Mouse (Mus musculus) embryonic stem cell, embryonic (primary cell): ENCODE data around the gene Gm20388.

Experiments used
- CTCF ChIA-PET, 4 experiments: fragments of 300-600 bp in 2 of 4; fragments of 350-600 bp in 2 of 4; sonication (Branson Sonifier 250); formaldehyde crosslinking; loops; one replicate each; lab custom pipeline; 2022; ENCODE audit warnings: inconsistent platforms in 2 of 4; lab: Charles Lee
- POLR2A ChIA-PET, 4 experiments: fragments of 300-600 bp in 2 of 4; fragments of 350-600 bp in 2 of 4; sonication (Branson Sonifier 250); formaldehyde crosslinking; loops; one replicate each; lab custom pipeline; 2022; ENCODE audit warnings: antibody characterized with exemption in 4 of 4, inconsistent platforms in 1 of 4; lab: Charles Lee

Gm20388 gene

GRCm38 (mm10) chr8:120736486-120736885, 825.8 kb downstream of the Gm20388 start:
- ChIA-PET CTCF (interaction anchor here in 3 of 4 experiments (0.5 to 1.6 kb wide), 13 partner anchors 9 to 657 kb away, joined by 3 to 8 read pairs (median 3); no protein-coding TSS in a partner anchor), POLR2A (interaction anchor here in 3 of 4 experiments (1.1 to 2.4 kb wide), 12 partner anchors 9 to 147 kb away, joined by 3 to 15 read pairs (median 4); partner anchors contain the start of gene Gins2 (in 1 of the 3))

- CTCF ChIA-PET = interaction anchor here in 3 of 4 experiments (0.6 to 1.6 kb wide), 7 partner anchors 8 to 65 kb away, joined by 3 to 8 read pairs (median 4); no protein-coding TSS in a partner anchor
- POLR2A ChIA-PET = interaction anchor here in 2 of 4 experiments (0.7 to 1.9 kb wide), 9 partner anchors 8 to 72 kb away, joined by 3 to 8 read pairs (median 4); no protein-coding TSS in a partner anchor
These were observed 826.5 kb downstream of the Gm20388 start for GRCm38 (mm10) chr8:120737166-120737565.

DNA sequence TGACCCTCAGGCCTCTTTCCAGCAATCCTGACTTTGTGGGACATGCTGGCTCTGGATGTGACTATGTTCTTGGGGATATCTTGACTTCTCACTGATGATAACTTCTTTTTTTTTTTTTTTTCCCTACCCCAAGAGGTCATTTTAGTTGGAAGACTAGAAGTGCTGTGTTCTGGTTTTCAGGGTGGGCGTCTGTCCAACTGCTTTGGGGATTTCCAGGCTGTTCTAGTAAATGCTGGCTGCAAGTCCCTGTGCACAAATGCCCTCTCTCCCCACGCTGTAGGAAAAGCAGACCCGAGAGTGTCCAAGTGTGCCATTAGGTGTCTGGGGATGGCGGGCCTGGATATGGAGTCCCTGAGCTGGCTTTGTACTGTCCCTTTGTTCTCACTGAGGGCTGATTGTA, 828.1 kb downstream of the Gm20388 start:
- CTCF ChIA-PET = no interaction called here
- POLR2A ChIA-PET = no interaction called here

GRCm38 (mm10) chr8:120739526-120739925, 828.9 kb downstream of the Gm20388 start:
- CTCF ChIA-PET = interaction anchor here in 1 of 4 experiments (0.5 kb wide), 1 partner anchor 42 kb away, joined by 3 read pairs; no protein-coding TSS in a partner anchor
- POLR2A ChIA-PET = no interaction called here

DNA sequence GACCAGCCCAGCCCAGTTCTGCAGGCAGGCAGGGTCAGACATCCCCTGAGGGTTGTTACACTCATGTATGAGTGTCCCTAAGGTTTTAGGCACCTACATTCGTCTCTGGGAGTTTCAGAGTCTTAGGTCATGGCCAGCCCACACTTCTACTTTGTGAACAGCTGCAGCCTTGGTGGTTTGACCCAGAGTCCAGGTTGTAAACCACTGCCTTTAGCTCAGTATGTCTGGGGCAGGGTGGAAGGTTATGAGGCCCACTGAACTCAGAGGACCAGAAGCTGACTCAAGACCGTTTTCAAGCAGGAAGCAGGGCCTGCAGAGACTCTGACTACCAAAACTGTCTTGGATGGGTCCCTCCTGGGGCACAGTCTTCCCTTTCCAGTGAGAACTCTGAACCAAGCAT, 829.9 kb downstream of the Gm20388 start:
- CTCF ChIA-PET = no interaction called here
- POLR2A ChIA-PET = no interaction called here

DNA sequence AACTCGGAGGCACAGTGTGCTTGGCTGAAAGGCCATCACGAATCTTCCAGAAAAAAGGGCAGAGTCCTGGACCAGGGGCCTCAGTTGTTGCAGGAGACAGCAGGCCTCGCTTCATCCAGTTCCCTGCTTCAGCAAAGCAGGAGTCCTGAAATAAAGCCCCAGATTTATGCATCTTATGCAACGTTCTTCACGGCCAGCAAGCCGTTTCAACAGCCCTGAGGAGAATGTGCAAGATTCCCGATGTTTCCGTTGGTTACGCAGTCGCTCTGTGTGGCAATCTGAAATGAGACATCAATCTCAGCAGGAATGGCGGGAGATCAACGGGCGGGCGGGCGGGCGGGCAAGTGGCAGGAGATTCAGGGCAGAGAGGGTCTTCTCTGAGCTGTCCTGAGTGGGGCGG, 830.4 kb downstream of the Gm20388 start:
- ChIA-PET POLR2A (no interaction called here), CTCF (interaction anchor here in 2 of 4 experiments (0.6 kb wide), 2 partner anchors 25 to 230 kb away, joined by 3 to 5 read pairs; no protein-coding TSS in a partner anchor)

DNA sequence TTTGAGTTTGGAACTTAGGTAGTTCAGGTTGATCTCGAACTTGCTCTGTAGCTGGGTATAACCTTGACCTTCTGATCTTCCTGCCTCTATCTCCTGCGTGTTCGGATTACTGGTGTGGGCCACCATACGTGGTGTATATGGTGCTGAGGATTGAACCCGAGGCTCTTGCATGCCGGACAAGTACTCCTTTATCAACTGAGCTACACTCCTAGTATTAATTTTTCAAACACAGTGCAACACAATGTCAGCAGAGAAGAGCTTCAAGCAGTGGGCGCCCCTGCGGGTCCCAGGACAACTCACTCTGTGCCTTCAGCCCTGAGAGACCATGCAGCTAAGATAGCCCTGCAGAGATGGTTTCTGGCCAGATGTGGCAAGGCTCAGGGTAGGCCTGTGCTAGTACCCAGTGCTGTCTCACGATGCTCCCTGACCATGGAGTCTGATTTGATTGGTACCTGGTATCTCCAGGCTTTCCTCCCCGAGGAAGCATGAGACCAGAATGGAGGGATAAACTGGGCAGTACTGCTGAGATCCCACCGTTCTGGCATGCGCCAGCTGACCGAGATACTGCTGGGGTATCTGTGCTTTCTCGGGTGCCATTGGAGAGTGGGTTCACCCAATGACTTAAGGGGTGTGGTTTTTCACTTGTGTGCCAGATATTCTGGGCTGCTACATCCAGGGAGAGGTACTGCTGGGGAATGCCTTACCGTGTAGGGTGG, 831.3 kb downstream of the Gm20388 start:
- POLR2A ChIA-PET = interaction anchor here in 2 of 4 experiments (0.6 to 2.4 kb wide), 2 partner anchors 10 to 40 kb away, joined by 5 to 6 read pairs; no protein-coding TSS in a partner anchor
- CTCF ChIA-PET = interaction anchor here in 3 of 4 experiments (0.6 to 1.1 kb wide), 3 partner anchors 55 to 229 kb away, joined by 3 to 4 read pairs (median 3); no protein-coding TSS in a partner anchor

DNA sequence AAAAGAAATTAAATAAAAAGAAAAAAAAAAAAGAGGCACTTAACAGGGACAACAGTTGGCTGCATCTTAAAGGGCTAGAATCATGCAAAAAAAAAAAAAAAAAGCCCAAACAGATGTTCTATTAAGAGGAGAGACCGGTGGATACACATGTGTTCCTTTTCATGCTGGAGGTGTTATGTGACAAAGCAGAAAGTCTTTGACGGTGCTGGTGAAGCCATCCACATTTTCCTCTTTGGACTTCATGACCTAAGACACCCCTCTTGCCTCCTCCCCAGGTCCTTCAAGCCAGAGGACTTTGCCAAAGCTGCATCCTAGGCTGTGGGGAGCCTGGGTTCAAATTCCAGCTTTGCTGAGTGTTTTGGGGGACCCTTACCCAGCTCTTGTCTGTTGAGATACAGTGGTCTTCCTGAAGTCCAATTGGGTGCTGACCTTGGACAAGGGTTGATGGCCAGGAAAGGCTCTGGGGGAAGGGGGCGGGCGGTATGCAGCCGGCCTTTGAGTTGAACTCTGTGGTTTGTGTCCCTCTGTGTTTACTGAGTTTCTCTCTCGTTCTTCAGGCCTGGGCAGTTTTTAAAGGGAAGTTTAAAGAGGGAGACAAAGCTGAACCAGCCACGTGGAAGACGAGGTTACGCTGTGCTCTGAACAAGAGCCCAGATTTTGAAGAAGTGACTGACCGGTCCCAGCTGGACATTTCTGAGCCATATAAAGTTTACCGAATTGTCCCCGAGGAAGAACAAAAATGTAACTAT, 832.7 kb downstream of the Gm20388 start:
- ChIA-PET CTCF (interaction anchor here in 3 of 4 experiments (0.6 to 1.0 kb wide), 5 partner anchors 21 to 599 kb away, joined by 3 to 4 read pairs (median 3); no protein-coding TSS in a partner anchor), POLR2A (interaction anchor here in 3 of 4 experiments (0.6 to 2.4 kb wide), 14 partner anchors 9 to 1447 kb away, joined by 3 to 6 read pairs (median 4); partner anchors contain the start of gene Fbxo31 (in 1 of the 3))

DNA sequence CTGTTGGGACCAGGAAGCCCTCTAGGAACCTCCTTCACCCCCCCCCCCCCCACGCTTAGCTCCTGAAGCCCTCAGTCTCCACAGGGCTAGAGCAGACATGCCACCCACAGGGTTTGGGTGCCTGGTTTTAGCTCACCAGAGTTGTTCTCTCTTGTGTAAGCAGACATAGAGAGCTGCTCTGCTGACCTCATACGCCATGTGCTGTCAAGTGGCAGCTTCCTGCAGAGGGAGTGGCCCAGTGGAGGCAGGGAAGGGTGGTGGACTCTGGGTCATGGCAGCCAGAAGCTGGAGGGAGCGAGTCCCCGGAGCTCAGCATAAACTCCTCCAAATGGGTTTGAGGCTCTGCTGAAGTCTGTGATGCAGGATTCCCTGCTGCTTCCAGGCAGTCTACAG, 833.3 kb downstream of the Gm20388 start:
- CTCF ChIA-PET = interaction anchor here in 2 of 4 experiments (0.6 to 1.0 kb wide), 2 partner anchors 22 to 600 kb away, joined by 3 read pairs; no protein-coding TSS in a partner anchor
- POLR2A ChIA-PET = interaction anchor here in 3 of 4 experiments (0.6 to 2.4 kb wide), 11 partner anchors 8 to 835 kb away, joined by 3 to 6 read pairs (median 4); partner anchors contain the start of gene Fbxo31 (in 1 of the 3)

- CTCF ChIA-PET = interaction anchor here in 1 of 4 experiments (1.0 kb wide), 1 partner anchor 22 kb away, joined by 3 read pairs; no protein-coding TSS in a partner anchor
- POLR2A ChIA-PET = interaction anchor here in 3 of 4 experiments (0.6 to 1.4 kb wide), 4 partner anchors 10 to 323 kb away, joined by 3 to 6 read pairs (median 5); no protein-coding TSS in a partner anchor
These were observed 833.8 kb downstream of the Gm20388 start for GRCm38 (mm10) chr8:120744448-120744847.

DNA sequence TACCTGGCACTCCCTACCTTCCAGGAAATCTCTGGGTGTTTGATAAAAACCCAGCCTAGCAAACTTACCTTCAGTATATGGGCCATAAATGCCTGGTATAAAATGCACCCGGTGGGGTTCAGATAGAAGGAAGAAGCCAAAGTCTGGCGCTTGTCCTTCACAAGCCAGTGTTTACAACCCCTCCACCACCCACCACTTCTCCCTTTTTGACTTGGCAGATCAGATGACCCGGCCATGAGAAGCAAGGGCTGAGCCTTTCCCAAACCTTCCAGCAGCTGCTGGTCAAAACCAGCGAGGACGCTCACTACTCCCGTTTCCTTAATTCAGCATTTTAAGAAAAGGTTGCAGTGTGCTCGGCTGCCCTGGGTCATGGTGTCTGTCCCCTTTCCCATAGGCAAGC, 834.6 kb downstream of the Gm20388 start:
- ChIA-PET CTCF (interaction anchor here in 2 of 4 experiments (0.6 to 1.1 kb wide), 4 partner anchors 9 to 202 kb away, joined by 3 to 4 read pairs (median 4); partner anchors contain the start of gene Irf8 (in 1 of the 2)), POLR2A (interaction anchor here (0.6 to 3.0 kb wide), 9 partner anchors 8 to 876 kb away, joined by 3 to 15 read pairs (median 3); partner anchors contain the start of genes Cox4i1 (in 1 of the 4), Emc8 (in 1 of the 4), Gm27021 (in 1 of the 4) and Irf8 (in 1 of the 4))

DNA sequence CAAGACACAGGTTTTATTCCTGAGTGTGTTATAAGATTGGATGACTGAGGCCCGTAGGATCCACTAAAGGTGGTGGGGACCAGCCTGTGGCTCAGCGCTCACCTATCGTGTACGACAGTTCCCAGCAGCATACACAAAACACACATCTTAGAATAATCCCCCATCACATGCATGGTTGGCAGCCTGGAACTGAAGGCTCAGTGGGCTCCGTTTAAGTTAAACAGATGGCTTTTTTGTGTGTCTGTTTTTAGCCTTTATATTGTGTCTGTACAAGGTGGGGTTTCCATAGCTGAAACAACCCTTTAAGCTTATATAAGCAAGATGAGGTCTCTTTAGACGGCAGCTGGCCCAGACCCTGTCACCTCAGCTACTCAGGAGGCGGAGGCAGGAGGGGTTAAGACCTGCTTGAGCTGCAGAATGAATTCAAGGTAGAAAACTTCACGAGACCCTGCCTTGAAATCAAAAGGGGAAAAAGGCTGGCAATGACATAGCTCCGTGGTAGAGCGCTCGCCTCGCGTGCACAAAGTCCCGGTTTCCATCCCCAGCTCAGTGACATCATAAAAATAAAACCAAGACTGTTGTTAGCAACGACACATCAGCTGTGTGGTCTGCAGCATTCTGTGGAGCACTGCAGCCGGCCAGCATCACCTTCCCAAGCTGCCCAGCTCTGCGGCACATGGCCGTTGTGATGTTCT, 835.5 kb downstream of the Gm20388 start:
- ChIA-PET POLR2A (interaction anchor here (0.6 to 3.0 kb wide), 8 partner anchors 9 to 877 kb away, joined by 3 to 15 read pairs (median 3); partner anchors contain the start of gene Irf8 (in 1 of the 4)), CTCF (interaction anchor here in 3 of 4 experiments (0.6 to 1.1 kb wide), 5 partner anchors 10 to 201 kb away, joined by 3 to 4 read pairs (median 4); partner anchors contain the start of gene Irf8 (in 1 of the 3))

DNA sequence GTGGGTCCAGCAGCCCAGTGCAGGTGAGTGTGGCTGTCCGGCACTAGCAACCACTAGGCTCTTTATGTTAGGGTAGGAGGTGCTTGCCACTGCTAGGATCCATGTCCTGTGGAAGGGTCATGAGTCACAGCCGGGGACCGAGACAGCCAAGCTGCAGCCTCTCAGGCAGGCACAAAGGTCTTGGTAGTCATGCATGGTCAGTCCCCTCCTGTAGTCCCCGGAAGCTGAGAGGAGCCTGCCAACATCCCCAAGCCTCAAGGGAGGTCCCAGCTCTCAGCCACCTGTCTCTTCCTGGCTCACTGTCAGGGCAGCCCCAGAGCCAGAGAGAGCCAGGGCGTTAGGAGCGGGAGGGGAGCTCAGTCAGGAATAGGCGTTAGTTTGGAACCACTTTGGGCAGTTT, 836.6 kb downstream of the Gm20388 start:
- POLR2A ChIA-PET = interaction anchor here in 1 of 4 experiments (1.3 to 3.0 kb wide), 2 partner anchors 11 to 153 kb away, joined by 3 to 15 read pairs; partner anchors contain the start of gene Irf8
- CTCF ChIA-PET = no interaction called here

- ChIA-PET CTCF (interaction anchor here in 1 of 4 experiments (0.9 to 1.4 kb wide), 2 partner anchors 13 to 71 kb away, joined by 3 read pairs; no protein-coding TSS in a partner anchor), POLR2A (no interaction called here)
These were observed 840.0 kb downstream of the Gm20388 start for GRCm38 (mm10) chr8:120750616-120751015.

GRCm38 (mm10) chr8:120751226-120752081, 840.8 kb downstream of the Gm20388 start:
- POLR2A ChIA-PET = interaction anchor here in 2 of 4 experiments (0.6 to 2.0 kb wide), 4 partner anchors 8 to 133 kb away, joined by 3 to 8 read pairs (median 4); partner anchors contain the start of gene Irf8 (in 1 of the 2)

GRCm38 (mm10) chr8:120752082-120752452, 841.4 kb downstream of the Gm20388 start:
- ChIA-PET POLR2A (interaction anchor here in 2 of 4 experiments (0.5 to 2.0 kb wide), 5 partner anchors 9 to 199 kb away, joined by 3 to 8 read pairs (median 4); partner anchors contain the start of gene Irf8 (in 1 of the 2)), CTCF (interaction anchor here (0.5 to 1.4 kb wide), 7 partner anchors 15 to 76 kb away, joined by 3 read pairs; no protein-coding TSS in a partner anchor)

More at GRCm38 (mm10) chr8:120751226-120752081, 840.8 kb downstream of the Gm20388 start:
- CTCF ChIA-PET = interaction anchor here in 3 of 4 experiments (0.6 to 1.4 kb wide), 7 partner anchors 14 to 576 kb away, joined by 3 read pairs; no protein-coding TSS in a partner anchor
